Mouse (Mus musculus) frontal cortex, postnatal 25 days (tissue): ENCODE data around the gene Gm21936.
"Not testable (repeated sequence)": the region's sequence is repeated elsewhere in the genome, so short reads cannot be mapped to it uniquely, and the experiment has no call there.

Experiments used
- DNase-seq, 2 experiments: peaks; one replicate each; pipeline ENCODE4 v3.0.0; 2022; ENCODE audit warnings: low spot score in 2 of 2

Gene Gm21936

GRCm38 (mm10) chr12:87795212-87795611 lies at the start of gene Gm21936:
Gm21936 (plus strand) TSS chr12:87795512.
- DNase-seq = not testable (repeated sequence)

- not testable (repeated sequence) for DNase-seq
Measured at GRCm38 (mm10) chr12:87775655-87776054, 19.7 kb upstream of the Gm21936 start, which contains the start of gene Gm21319. Gm21319 (minus strand) TSS chr12:87775755.

- not testable (repeated sequence) for DNase-seq
Measured at GRCm38 (mm10) chr12:87797971-87798370, 2.7 kb downstream of the Gm21936 start.

- not testable (repeated sequence) for DNase-seq
Measured at GRCm38 (mm10) chr12:87816277-87816676, 21.0 kb downstream of the Gm21936 start, which contains the start of gene BB287469. BB287469 (plus strand) TSS chr12:87816577.

GRCm38 (mm10) chr12:87842239-87842638 lies 46.9 kb downstream of the Gm21936 start, which contains the start of gene Gm2001:
Gm2001 (minus strand) TSS chr12:87842339.
- DNase-seq = not testable (repeated sequence)
